Mouse (Mus musculus) bone marrow macrophage, adult 2 months (primary cell): ENCODE measurements around the gene Ralb.

Source experiments
- CTCF ChIP-seq: IDR thresholded peaks from 2 replicates; pipeline ENCODE4 v1.5.1; 2012; ENCODE audit warnings: low read depth, mild to moderate bottlenecking, low read length, moderate library complexity
- POLR2A ChIP-seq: IDR thresholded peaks from 2 replicates; pipeline ENCODE4 v1.6.1; 2012; ENCODE audit warnings: mild to moderate bottlenecking, low read depth, low read length, borderline replicate concordance

DNA sequence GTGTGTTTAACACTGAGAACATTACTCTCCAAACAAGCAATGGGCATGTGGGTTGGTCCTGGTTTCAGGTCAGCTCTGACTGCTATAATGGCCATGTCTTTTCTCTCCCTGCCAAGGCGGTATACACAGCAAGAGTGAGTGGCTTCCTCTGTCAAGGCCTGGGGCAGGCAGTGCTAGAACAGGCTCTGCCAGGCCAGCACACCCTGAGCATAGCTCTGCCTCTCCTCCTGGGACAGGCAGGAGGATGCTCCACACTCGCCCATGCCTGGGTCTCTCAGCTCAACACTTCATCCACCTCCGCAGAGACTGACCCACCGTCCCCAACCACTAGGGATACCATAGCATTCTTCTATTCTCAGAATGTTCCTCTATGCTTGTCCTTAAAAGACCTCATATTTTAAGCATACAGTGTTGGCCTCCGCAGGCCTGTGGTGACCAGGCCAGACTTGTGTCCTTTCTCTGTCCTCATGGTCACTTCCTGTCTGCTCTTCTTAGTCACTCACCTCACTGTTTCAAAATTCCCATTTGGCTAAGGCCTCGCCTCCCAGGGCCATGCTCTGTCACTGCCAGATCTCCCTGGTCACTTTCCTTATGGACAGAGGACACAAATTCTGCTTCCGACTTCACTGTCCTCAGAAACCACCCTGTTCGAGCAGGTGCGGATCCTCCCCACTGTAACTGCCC, 9.7 kb downstream of the Ralb start:
- no peak for TF ChIP-seq CTCF
- no peak for TF ChIP-seq POLR2A
